Mouse (Mus musculus) limb, embryonic 14.5 days (tissue): ENCODE data around the gene Smyd3. TPM values are rescaled to one million over a fixed set of nuclear protein-coding genes. Genes with fewer than 3 reads are reported as not detected.
A peak's percentile ranks its signal among the peaks of the same experiment; 100 is the strongest.

Experiments
- ATAC-seq: fragments of 200-750 bp; cut with Nextera tagmentation; 2 replicates; pipeline ENCODE4 v1.8.0; 2017; ENCODE audit warnings: low read depth, moderate number of reproducible peaks, moderate TSS enrichment; ENCODE audit not compliant: low FRiP score
- DNase-seq: peaks from one replicate; pipeline ENCODE4 v3.0.0-alpha.2; 2015; ENCODE audit warnings: low spot score
- H3K27ac ChIP-seq: fragments of 300-500 bp; sonication (generic); replicated peaks from 2 replicates; pipeline ENCODE4 v1.5.1; 2014; ENCODE audit warnings: low read depth, mild to moderate bottlenecking, low read length, moderate library complexity, mixed read lengths
- H3K27me3 ChIP-seq: fragments of 300-500 bp; sonication (generic); 2 replicates; pipeline ENCODE4 v1.6.1; 2014; ENCODE audit warnings: low read length, mixed read lengths; ENCODE audit not compliant: control insufficient read depth, insufficient read depth
- H3K36me3 ChIP-seq: fragments of 300-500 bp; sonication (generic); 2 replicates; pipeline ENCODE4 v1.6.1; 2014; ENCODE audit warnings: mild to moderate bottlenecking, low read length, moderate library complexity, mixed read lengths; ENCODE audit not compliant: control insufficient read depth, insufficient read depth
- H3K4me1 ChIP-seq: fragments of 300-500 bp; sonication (generic); 2 replicates; pipeline ENCODE4 v1.6.1; 2014; ENCODE audit warnings: antibody characterized with exemption, low read length, mixed read lengths; ENCODE audit not compliant: control insufficient read depth, insufficient read depth
- H3K4me2 ChIP-seq: fragments of 300-500 bp; sonication (generic); replicated peaks from 2 replicates; pipeline ENCODE4 v1.6.1; 2014; ENCODE audit warnings: low read depth, mild to moderate bottlenecking, low read length, moderate library complexity; ENCODE audit not compliant: severe bottlenecking
- H3K4me3 ChIP-seq: fragments of 300-500 bp; sonication (generic); replicated peaks from 2 replicates; pipeline ENCODE4 v1.5.1; 2014; ENCODE audit warnings: low read length
- H3K9ac ChIP-seq: fragments of 300-500 bp; sonication (generic); 2 replicates; pipeline ENCODE4 v1.6.1; 2014; ENCODE audit warnings: mild to moderate bottlenecking, low read depth, low read length, moderate library complexity; ENCODE audit not compliant: severe bottlenecking
- H3K9me3 ChIP-seq: fragments of 300-500 bp; sonication (generic); 2 replicates; pipeline ENCODE4 v1.6.1; 2016; ENCODE audit warnings: low read length; ENCODE audit not compliant: control insufficient read depth
- POLR2A ChIP-seq: fragments of 200-500 bp; IDR thresholded peaks from 2 replicates; pipeline ENCODE4 v1.8.0; 2012; ENCODE audit warnings: inconsistent platforms, mild to moderate bottlenecking, moderate library complexity, borderline replicate concordance; ENCODE audit not compliant: insufficient read depth, insufficient read length; ENCODE audit errors: extremely low read depth
- WGBS: fragments of 180-500 bp; shearing (Covaris S2); extraction: QIAGEN DNeasy Blood & Tissue Kit; methylation state at CpG from one replicate; pipeline ENCODE4 v1.1.7; 2014; 5-methylcytosine and 5-hydroxymethylcytosine counted together
- polyA plus RNA-seq, 2 experiments: library from polyadenylated mRNA; depleted of rRNA in 1 of 2; stranded (reverse) in 1 of 2; unstranded in 1 of 2; fragments of >200 nt; fragmentation: Nextera tagmentation in 1 of 2; extraction: Ambion mirVana in 1 of 2; gene quantifications; 2 replicates each; pipeline versions ENCODE4 v1.2.1 to v1.2.3; 2012 to 2014

Smyd3 gene
- polyA plus RNA-seq, 2 experiments = 9.8 to 21.5 TPM

- no peak overlapping the region for H3K4me2 ChIP-seq
- H3K9ac ChIP-seq = no peak overlapping the region
- ATAC-seq = no peak
- H3K27me3 ChIP-seq = no peaks in the 10 kb centered on the region
- no peak for TF ChIP-seq POLR2A
- H3K9me3 ChIP-seq = no peaks in the 10 kb centered on the region
- DNase-seq = no peak
- H3K4me1 ChIP-seq = peaks cover 17% of the 10 kb centered on the region
- H3K4me3 ChIP-seq = no peak overlapping the region
- H3K36me3 ChIP-seq = no peaks in the 10 kb centered on the region
- 71% methylated on average over 1 of the region's 1 CpGs for WGBS
- H3K27ac ChIP-seq = no peak overlapping the region
Observed at GRCm38 (mm10) chr1:179341589-179341988, 176.3 kb downstream of the Smyd3 start.

DNA sequence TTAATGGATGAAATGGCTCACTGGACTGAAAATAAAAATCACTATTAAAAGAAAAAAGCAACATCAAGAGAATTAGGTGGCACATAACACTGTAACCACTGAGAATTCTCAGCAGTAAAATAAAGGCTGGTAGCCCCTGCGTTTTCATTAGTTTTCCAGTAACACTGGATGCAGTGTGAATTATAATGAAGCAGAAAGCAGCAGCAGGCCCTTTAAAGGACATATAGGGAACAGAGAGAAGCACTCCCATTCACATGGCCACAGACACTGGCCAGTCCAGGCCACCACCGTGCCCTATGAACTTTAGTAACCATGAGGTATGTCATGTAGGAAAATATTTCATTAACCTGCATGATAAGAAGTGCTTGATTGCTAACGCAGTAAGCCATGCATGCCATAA, 178.8 kb downstream of the Smyd3 start:
- DNase-seq = no peak
- H3K36me3 ChIP-seq = no peaks in the 10 kb centered on the region
- peaks cover 17% of the 10 kb centered on the region for H3K4me1 ChIP-seq
- TF ChIP-seq POLR2A = no peak
- H3K27ac ChIP-seq = no peak overlapping the region
- H3K4me2 ChIP-seq = no peak overlapping the region
- H3K9ac ChIP-seq = no peak overlapping the region
- no peak for ATAC-seq
- 46% methylated on average over 3 of the region's 3 CpGs for WGBS
- H3K9me3 ChIP-seq = no peaks in the 10 kb centered on the region
- no peak overlapping the region for H3K4me3 ChIP-seq
- H3K27me3 ChIP-seq = no peaks in the 10 kb centered on the region

- 74% methylated on average over 5 of the region's 5 CpGs for WGBS
- TF ChIP-seq POLR2A = no peak
Observed at GRCm38 (mm10) chr1:179337529-179337928, 180.3 kb downstream of the Smyd3 start.

DNA sequence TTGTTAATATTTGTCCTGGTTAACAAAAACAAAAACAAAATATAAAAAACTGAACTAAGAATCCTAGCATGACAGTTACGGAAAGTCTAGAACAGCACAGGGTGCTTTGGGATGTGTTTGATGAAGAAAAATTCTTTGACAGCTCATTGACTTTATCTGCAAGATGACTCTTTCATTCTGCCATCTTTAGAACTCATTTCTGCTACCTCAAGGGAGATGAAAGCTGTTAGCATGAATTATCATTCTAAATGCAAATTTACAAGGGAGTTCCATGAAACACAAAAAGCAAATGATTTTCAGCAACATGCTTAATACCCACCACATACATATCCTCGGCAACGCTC, 190.9 kb downstream of the Smyd3 start:
- WGBS = 94% methylated on average over 3 of the region's 3 CpGs

More at GRCm38 (mm10) chr1:179337529-179337928, 180.3 kb downstream of the Smyd3 start:
- no peaks in the 10 kb centered on the region for H3K27me3 ChIP-seq
- H3K9me3 ChIP-seq = no peaks in the 10 kb centered on the region
- H3K4me3 ChIP-seq = no peak overlapping the region
- no peak overlapping the region for H3K4me2 ChIP-seq
- DNase-seq (peak; percentile 9), ATAC-seq (no peak)
- no peak overlapping the region for H3K27ac ChIP-seq
- no peaks in the 10 kb centered on the region for H3K36me3 ChIP-seq
- peaks cover 17% of the 10 kb centered on the region for H3K4me1 ChIP-seq
- H3K9ac ChIP-seq = no peak overlapping the region

DNA sequence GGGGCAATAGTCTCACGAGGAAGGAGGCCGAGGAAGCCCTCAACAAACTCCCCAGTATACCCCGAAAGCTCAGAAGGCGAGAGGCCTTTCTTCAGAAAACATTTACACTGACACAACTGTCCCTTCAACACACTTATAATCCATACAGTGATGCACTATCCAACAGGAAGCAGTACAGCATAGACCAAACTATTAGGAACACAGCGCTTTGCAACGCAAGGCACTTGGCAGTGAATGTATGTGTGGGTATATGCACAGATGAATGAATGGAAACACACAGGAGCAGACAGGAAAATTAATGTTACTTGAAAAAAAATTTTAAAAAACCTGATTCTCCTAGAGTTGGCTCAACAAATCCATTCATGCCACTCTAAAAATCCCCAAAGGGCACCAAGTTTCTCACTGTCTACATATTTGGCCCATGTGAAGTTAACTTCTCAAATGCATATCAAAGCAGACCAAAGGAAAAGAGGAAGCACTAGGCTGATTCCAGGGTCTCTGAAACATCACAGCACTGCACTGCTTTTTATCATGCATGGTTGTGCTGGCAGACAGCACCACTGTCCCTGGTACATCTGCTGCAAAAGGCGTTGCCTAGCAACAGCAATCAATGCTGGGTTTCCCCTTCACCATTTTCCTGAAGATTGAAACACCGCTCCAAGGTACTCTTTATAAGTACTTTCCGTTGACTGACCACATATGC, 191.4 kb downstream of the Smyd3 start:
- DNase-seq = no peak
- ATAC-seq = no peak
- Histone ChIP-seq H3K4me3 (no peak overlapping the region), H3K9me3 (no peaks in the 10 kb centered on the region), H3K4me1 (no peaks in the 10 kb centered on the region), H3K4me2 (no peak overlapping the region), H3K27me3 (no peaks in the 10 kb centered on the region), H3K27ac (no peak overlapping the region), H3K9ac (no peak overlapping the region), H3K36me3 (no peaks in the 10 kb centered on the region)
- no peak for TF ChIP-seq POLR2A
- WGBS = 91% methylated on average over 9 of the region's 9 CpGs

More for the DNA sequence above, 190.9 kb downstream of the Smyd3 start:
- H3K4me3 ChIP-seq = no peak overlapping the region
- H3K4me1 ChIP-seq = no peaks in the 10 kb centered on the region
- H3K9ac ChIP-seq = no peak overlapping the region
- H3K27ac ChIP-seq = no peak overlapping the region
- H3K36me3 ChIP-seq = no peaks in the 10 kb centered on the region
- H3K9me3 ChIP-seq = no peaks in the 10 kb centered on the region
- ATAC-seq (no peak), DNase-seq (no peak)
- H3K4me2 ChIP-seq = no peak overlapping the region
- TF ChIP-seq POLR2A = no peak
- no peaks in the 10 kb centered on the region for H3K27me3 ChIP-seq
